ENCODE assay signal across 27 mouse cellular contexts in the genomic region with DNA sequence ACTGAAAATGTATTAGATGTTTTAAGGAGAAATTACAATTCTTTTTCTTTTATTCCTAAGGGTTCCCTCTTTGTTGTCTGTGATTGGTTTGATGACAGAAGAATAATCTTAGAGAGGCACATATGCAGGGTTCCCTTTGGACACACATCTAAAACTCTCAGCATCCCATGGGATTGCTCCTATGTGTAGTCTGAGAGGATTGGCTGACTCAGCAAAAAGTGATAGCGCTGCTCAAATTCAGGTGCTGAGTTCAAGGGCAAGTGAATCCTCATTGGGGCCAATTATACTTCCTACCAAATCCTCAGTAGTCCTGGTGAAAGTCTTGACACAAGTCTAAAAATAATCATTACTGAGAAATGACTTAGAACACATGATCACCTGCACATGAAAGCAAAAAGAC.
"Had no signal": no experiment of that assay in that cellular context is flagged by ENCODE, and none has a peak within 500 bp of the region (broad histone marks: within the 10 kb centered on the region; RNA-seq: fewer than 3 reads in every experiment).

No protein-coding gene starts in this region.

- DNase-seq: gastrocnemius, postnatal 14 days; gastrocnemius, postnatal 36 days; heart, adult 11 months; heart, adult 2 months; heart, postnatal 14 days; heart, postnatal 36 days; kidney, adult 11 months; kidney, adult 2 months; kidney, adult 9 months; kidney, postnatal 14 days; kidney, postnatal 36 days; layer of hippocampus, adult 9-11 months; layer of hippocampus, postnatal 36 days; liver; liver, embryonic 13.5 days had no signal

- H3K27ac ChIP-seq: heart, adult 2 months; heart, embryonic 13.5 days; heart, embryonic 15.5 days; hindbrain, embryonic 12.5 days; hindbrain, embryonic 14.5 days; kidney, embryonic 15.5 days; kidney, postnatal 0 days; limb, embryonic 10.5 days; limb, embryonic 12.5 days; liver, embryonic 13.5 days had no signal

- ATAC-seq: hindbrain, embryonic 16.5 days; intestine, embryonic 16.5 days had no signal

- H3K4me2 ChIP-seq: heart, embryonic 11.5 days; heart, embryonic 13.5 days; heart, embryonic 15.5 days; hindbrain, embryonic 12.5 days; hindbrain, embryonic 14.5 days; kidney, embryonic 15.5 days; limb, embryonic 12.5 days; liver, embryonic 11.5 days; liver, embryonic 13.5 days had no signal

- H3K36me3 ChIP-seq: heart, embryonic 13.5 days; heart, embryonic 15.5 days; hindbrain, embryonic 12.5 days; kidney, embryonic 15.5 days; limb, embryonic 10.5 days; limb, embryonic 12.5 days; liver, embryonic 13.5 days had no signal

- H3K9ac ChIP-seq: heart, embryonic 13.5 days; heart, embryonic 15.5 days; hindbrain, embryonic 12.5 days; hindbrain, embryonic 14.5 days; kidney, embryonic 15.5 days; limb, embryonic 12.5 days; liver, embryonic 13.5 days had no signal

- H3K4me3 ChIP-seq: heart, adult 2 months; heart, embryonic 13.5 days; heart, embryonic 15.5 days; hindbrain, embryonic 12.5 days; kidney, embryonic 15.5 days; limb, embryonic 10.5 days; limb, embryonic 12.5 days; liver, embryonic 13.5 days had no signal

- H3K27me3 ChIP-seq: heart, embryonic 13.5 days; heart, embryonic 15.5 days; hindbrain, embryonic 12.5 days; kidney, embryonic 15.5 days; limb, embryonic 12.5 days; liver, embryonic 13.5 days had no signal

- H3K4me1 ChIP-seq: heart, embryonic 13.5 days; heart, embryonic 15.5 days; hindbrain, embryonic 12.5 days; kidney, embryonic 15.5 days; limb, embryonic 10.5 days; limb, embryonic 12.5 days; liver, embryonic 13.5 days had no signal

- H3K9me3 ChIP-seq: heart, embryonic 13.5 days; heart, embryonic 15.5 days; hindbrain, embryonic 12.5 days; kidney, embryonic 15.5 days; limb, embryonic 10.5 days; limb, embryonic 12.5 days; liver, embryonic 13.5 days had no signal
